Mouse (Mus musculus): ENCODE measurements at regions not wholly inside any gene's neighbourhood (a gene's known extent, or its start where the extent isn't known, plus 50 kb on each side); places are given as distances from the start of the nearest gene placed in this dataset.
A peak's percentile ranks its signal among the peaks of the same experiment; 100 is the strongest.

GRCm38 (mm10) chr14:14640023-14640441, 62.0 kb upstream of the Slc4a7 start:
- in situ Hi-C loops (cut with MboI; ENCODE audit: low pct_ligation_motif_present, low pct_unique_long_range_greater_than_20kb, low sequenced_read_pairs) (no loop called here), dilution Hi-C loops (cut with MboI; ENCODE audit: extremely low pct_ligation_motif_present, extremely low pct_unique_long_range_greater_than_20kb, low sequenced_read_pairs) (no loop called here)
- H3K9ac ChIP-seq (ENCODE audit: insufficient read depth, low read depth), result no peak overlapping the region
- no peaks in the 10 kb centered on the region for H3K27me3 ChIP-seq (replicated peaks)
- no peaks in the 10 kb centered on the region for H3K9me3 ChIP-seq (replicated peaks; ENCODE audit: low read length)
- H3K27ac ChIP-seq (ENCODE audit: insufficient read depth, low read depth), result no peak overlapping the region
- TF ChIP-seq CHD1 (IDR thresholded peaks at IDR 0.05; ENCODE audit: low read depth, low read length) (no peak), MEF2A (IDR thresholded peaks at IDR 0.05; ENCODE audit: borderline replicate concordance, low read depth, low read length) (no peak), CHD2 (IDR thresholded peaks at IDR 0.05; ENCODE audit: low read length) (no peak), UBTF (IDR thresholded peaks at IDR 0.05; ENCODE audit: low read depth, low read length) (no peak), GABPA (IDR thresholded peaks at IDR 0.05; ENCODE audit: insufficient replicate concordance, low read depth, low read length) (no peak), MAZ (IDR thresholded peaks at IDR 0.05; ENCODE audit: low read depth, low read length) (no peak), ETS1 (conservative IDR thresholded peaks at IDR 0.05; ENCODE audit: low read depth, low read length) (no peak)
- peaks cover 0 to 20% of the 10 kb centered on the region in 2 experiments; a peak in 2 of 4 replicates for H3K4me1 ChIP-seq (ENCODE audit: control insufficient read depth in 1 of 2, insufficient read depth in 2 of 2)
- DNase-seq (ENCODE audit: extremely low read depth), result peak; percentile 13
- H3K4me2 ChIP-seq (ENCODE audit: insufficient read depth, low read depth, poor library complexity, severe bottlenecking), result no peak overlapping the region
- H3K79me2 ChIP-seq (replicated peaks; ENCODE audit: control insufficient read depth, extremely low read depth, insufficient read depth, poor library complexity, severe bottlenecking), result no peaks in the 10 kb centered on the region
- H3K36me3 ChIP-seq (replicated peaks in 1 of 2; ENCODE audit: control insufficient read depth in 1 of 2, insufficient read depth in 1 of 2, low read length in 1 of 2), result no peaks in the 10 kb centered on the region
- no peak overlapping the region for H3K4me3 ChIP-seq (replicated peaks in 1 of 3; ENCODE audit: low read depth in 2 of 3, low read length in 2 of 3, poor library complexity in 1 of 3)

GRCm38 (mm10) chr14:14640557-14640956, 61.5 kb upstream of the Slc4a7 start:
- no peak overlapping the region for H3K9ac ChIP-seq (ENCODE audit: insufficient read depth, low read depth)
- H3K79me2 ChIP-seq (replicated peaks; ENCODE audit: control insufficient read depth, extremely low read depth, insufficient read depth, poor library complexity, severe bottlenecking), result no peaks in the 10 kb centered on the region
- H3K9me3 ChIP-seq (replicated peaks; ENCODE audit: low read length), result no peaks in the 10 kb centered on the region
- H3K4me1 ChIP-seq (ENCODE audit: control insufficient read depth in 1 of 2, insufficient read depth in 2 of 2), result peaks cover 0 to 20% of the 10 kb centered on the region in 2 experiments; a peak in 2 of 4 replicates
- H3K4me3 ChIP-seq (replicated peaks in 1 of 3; ENCODE audit: low read depth in 2 of 3, low read length in 2 of 3, poor library complexity in 1 of 3), result no peak overlapping the region
- H3K27me3 ChIP-seq (replicated peaks), result no peaks in the 10 kb centered on the region
- dilution Hi-C loops (cut with MboI; ENCODE audit: extremely low pct_ligation_motif_present, extremely low pct_unique_long_range_greater_than_20kb, low sequenced_read_pairs), result no loop called here
- in situ Hi-C loops (cut with MboI; ENCODE audit: low pct_ligation_motif_present, low pct_unique_long_range_greater_than_20kb, low sequenced_read_pairs), result no loop called here
- no peak overlapping the region for H3K27ac ChIP-seq (ENCODE audit: insufficient read depth, low read depth)
- no peak overlapping the region for H3K4me2 ChIP-seq (ENCODE audit: insufficient read depth, low read depth, poor library complexity, severe bottlenecking)
- no peaks in the 10 kb centered on the region for H3K36me3 ChIP-seq (replicated peaks in 1 of 2; ENCODE audit: control insufficient read depth in 1 of 2, insufficient read depth in 1 of 2, low read length in 1 of 2)
- no peak for TF ChIP-seq MEF2A (IDR thresholded peaks at IDR 0.05; ENCODE audit: borderline replicate concordance, low read depth, low read length)
- TF ChIP-seq MYC (IDR thresholded peaks at IDR 0.05; ENCODE audit: low read depth, low read length), result no peak
- TF ChIP-seq JUND (conservative IDR thresholded peaks at IDR 0.05; ENCODE audit: low read depth, low read length), result no peak
- TF ChIP-seq MAFK (IDR thresholded peaks at IDR 0.05; ENCODE audit: insufficient replicate concordance, low read length), result no peak
- no peak for TF ChIP-seq E2F4 (IDR thresholded peaks at IDR 0.05; ENCODE audit: insufficient replicate concordance, low read depth, low read length)
- TF ChIP-seq PAX5 (IDR thresholded peaks at IDR 0.05; ENCODE audit: low read length), result no peak
- no peak for TF ChIP-seq POLR2AphosphoS2 (IDR thresholded peaks at IDR 0.05; ENCODE audit: low read depth, low read length)
- DNase-seq (ENCODE audit: extremely low read depth), result no peak

- H3K9ac ChIP-seq (ENCODE audit: insufficient read depth, low read depth), result no peak overlapping the region
- H3K27me3 ChIP-seq (replicated peaks), result no peaks in the 10 kb centered on the region
- H3K4me2 ChIP-seq (ENCODE audit: insufficient read depth, low read depth, poor library complexity, severe bottlenecking), result no peak overlapping the region
- no peak overlapping the region for H3K27ac ChIP-seq (ENCODE audit: insufficient read depth, low read depth)
- no peaks in the 10 kb centered on the region for H3K79me2 ChIP-seq (replicated peaks; ENCODE audit: control insufficient read depth, extremely low read depth, insufficient read depth, poor library complexity, severe bottlenecking)
- dilution Hi-C loops (cut with MboI; ENCODE audit: extremely low pct_ligation_motif_present, extremely low pct_unique_long_range_greater_than_20kb, low sequenced_read_pairs) (no loop called here), in situ Hi-C loops (cut with MboI; ENCODE audit: low pct_ligation_motif_present, low pct_unique_long_range_greater_than_20kb, low sequenced_read_pairs) (no loop called here)
- no peak for DNase-seq (ENCODE audit: extremely low read depth)
- H3K4me1 ChIP-seq (ENCODE audit: control insufficient read depth in 1 of 2, insufficient read depth in 2 of 2), result peaks cover 0 to 15% of the 10 kb centered on the region in 2 experiments; a peak in 2 of 4 replicates
- H3K36me3 ChIP-seq (replicated peaks in 1 of 2; ENCODE audit: control insufficient read depth in 1 of 2, insufficient read depth in 1 of 2, low read length in 1 of 2), result no peaks in the 10 kb centered on the region
- no peak overlapping the region for H3K4me3 ChIP-seq (replicated peaks in 1 of 3; ENCODE audit: low read depth in 2 of 3, low read length in 2 of 3, poor library complexity in 1 of 3)
- H3K9me3 ChIP-seq (replicated peaks; ENCODE audit: low read length), result no peaks in the 10 kb centered on the region
- TF ChIP-seq TBP (conservative IDR thresholded peaks at IDR 0.05; ENCODE audit: low read depth, low read length), result no peak
- no peak for TF ChIP-seq TCF12 (IDR thresholded peaks at IDR 0.05; ENCODE audit: low read depth, low read length)
- TF ChIP-seq KAT2A (IDR thresholded peaks at IDR 0.05; ENCODE audit: insufficient replicate concordance, low read length), result no peak
- no peak for TF ChIP-seq ZC3H11A (IDR thresholded peaks at IDR 0.05; ENCODE audit: low read depth, low read length)
- TF ChIP-seq MAX (IDR thresholded peaks at IDR 0.05; ENCODE audit: low read length), result no peak
- no peak for TF ChIP-seq EP300 (IDR thresholded peaks at IDR 0.05; ENCODE audit: low read length)
- TF ChIP-seq MAFK (IDR thresholded peaks at IDR 0.05; ENCODE audit: insufficient replicate concordance, low read length), result no peak
- TF ChIP-seq IRF4 (IDR thresholded peaks at IDR 0.05; ENCODE audit: low read depth, low read length), result no peak
- no peak for TF ChIP-seq ZNF384 (IDR thresholded peaks at IDR 0.05; ENCODE audit: low read depth, low read length)
- TF ChIP-seq CTCF (conservative IDR thresholded peaks at IDR 0.05 in 1 of 2, IDR thresholded peaks at IDR 0.05 in 1 of 2; ENCODE audit: low read depth in 2 of 2, low read length in 2 of 2), result no peak
- TF ChIP-seq RCOR1 (conservative IDR thresholded peaks at IDR 0.05; ENCODE audit: low read depth, low read length), result no peak
- TF ChIP-seq HCFC1 (IDR thresholded peaks at IDR 0.05; ENCODE audit: low read depth, low read length), result no peak
- TF ChIP-seq CHD2 (IDR thresholded peaks at IDR 0.05; ENCODE audit: low read length), result no peak
- TF ChIP-seq UBTF (IDR thresholded peaks at IDR 0.05; ENCODE audit: low read depth, low read length), result no peak
- no peak for TF ChIP-seq USF2 (conservative IDR thresholded peaks at IDR 0.05; ENCODE audit: low read depth, low read length)
- TF ChIP-seq PAX5 (IDR thresholded peaks at IDR 0.05; ENCODE audit: low read length), result no peak
- TF ChIP-seq RAD21 (IDR thresholded peaks at IDR 0.05; ENCODE audit: low read depth, low read length), result no peak
These were observed 58.5 kb upstream of the Slc4a7 start for GRCm38 (mm10) chr14:14643533-14643932.
